Comparison of ENCODE assay signal across 11 mouse cellular contexts in the genomic region with DNA sequence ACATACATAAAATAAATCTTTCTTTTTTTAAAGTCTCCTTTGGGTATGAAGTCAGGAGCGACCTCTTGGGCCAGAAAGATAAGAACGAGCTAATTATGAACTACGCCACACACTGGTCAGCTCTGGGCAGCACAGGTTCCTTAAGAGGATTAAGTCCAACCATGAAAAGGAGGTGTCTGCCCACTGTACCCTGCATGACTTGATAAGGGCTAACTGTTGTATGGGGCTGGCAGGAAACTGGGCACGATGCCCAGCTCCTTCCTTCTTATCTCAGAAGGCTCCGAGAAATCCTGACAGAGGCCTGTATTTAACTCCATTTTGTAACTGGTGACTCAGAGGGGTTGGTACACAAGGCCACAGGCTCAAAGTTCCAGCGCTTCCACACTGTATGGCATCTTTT. TPM values are rescaled to one million over a fixed set of nuclear protein-coding genes. Genes with fewer than 3 reads are reported as not detected.
A peak's percentile ranks its signal among the peaks of the same experiment; 100 is the strongest.
DNase-seq lines count a peak whose midpoint lies in the region; ATAC-seq and TF ChIP-seq lines count a peak whose summit lies in the region.
"Had no signal": no experiment of that assay in that cellular context is flagged by ENCODE, and none has a peak within 500 bp of the region (broad histone marks: within the 10 kb centered on the region; RNA-seq: fewer than 3 reads in every experiment).

No protein-coding gene starts in this region.

- H3K4me3 ChIP-seq in liver, embryonic 14.5 days (ENCODE audit: insufficient read depth in 1 of 2, low read depth in 2 of 2, low read length in 2 of 2), result no peak overlapping the region
- H3K4me3 ChIP-seq in heart, postnatal 0 days (ENCODE audit: low read depth, low read length), result no peak overlapping the region
- peak overlapping the region; percentile 53 for H3K4me3 ChIP-seq in megakaryocyte, embryonic 14.5 days (replicated peaks)

- TF ChIP-seq EP300 in liver, embryonic 14.5 days (IDR thresholded peaks at IDR 0.05; ENCODE audit: low read depth), result no peak
- no peak for TF ChIP-seq EP300 in heart, postnatal 0 days (IDR thresholded peaks at IDR 0.05; ENCODE audit: low read depth)

- no peak overlapping the region for H3K9ac ChIP-seq in liver, embryonic 14.5 days (replicated peaks)
- H3K9ac ChIP-seq in heart, postnatal 0 days (replicated peaks; ENCODE audit: low read depth, low read length), result no peak overlapping the region

- peak; percentile 39; the same call in 1 of the 2 replicates for ATAC-seq in liver, embryonic 14.5 days (ENCODE audit: insufficient read depth)
- peak; percentile 87 for ATAC-seq in heart, postnatal 0 days (ENCODE audit: insufficient read depth, low read depth)
- no peak for ATAC-seq in inflammation-experienced regulatory T-cells, adult 6 months

- WGBS in liver, embryonic 14.5 days (ENCODE audit: insufficient replicate concordance), result 45% methylated on average over 6 of the region's 6 CpGs
- WGBS in heart, postnatal 0 days, result 16% methylated on average over 6 of the region's 6 CpGs

- TF ChIP-seq CTCF in liver, embryonic 14.5 days (IDR thresholded peaks at IDR 0.05; ENCODE audit: low read depth), result 0 out of 2 replicates have a peak, but pooled peaks have one; percentile 10
- TF ChIP-seq CTCF in heart, postnatal 0 days (IDR thresholded peaks at IDR 0.05; ENCODE audit: low read depth), result peak; percentile 45

- no peak overlapping the region for H3K4me2 ChIP-seq in liver, embryonic 14.5 days (ENCODE audit: low read depth)
- H3K4me2 ChIP-seq in heart, postnatal 0 days (ENCODE audit: low read depth, low read length), result no peak overlapping the region

- H3K27me3 ChIP-seq in liver, embryonic 14.5 days (ENCODE audit: control insufficient read depth, insufficient read depth, low read length), result peaks cover 2% of the 10 kb centered on the region; the same call in 1 of the 2 replicates
- no peaks in the 10 kb centered on the region for H3K27me3 ChIP-seq in heart, postnatal 0 days (ENCODE audit: control insufficient read depth, insufficient read depth, low read length)
- peaks cover 45% of the 10 kb centered on the region for H3K27me3 ChIP-seq in megakaryocyte, embryonic 14.5 days (replicated peaks)

- no peak overlapping the region for H3K27ac ChIP-seq in liver, embryonic 14.5 days
- H3K27ac ChIP-seq in heart, postnatal 0 days (ENCODE audit: low read depth), result 0 out of 2 replicates have a peak overlapping the region, but pooled peaks have one; percentile 74

- DNase-seq in liver, embryonic 14.5 days (ENCODE audit: low read depth in 3 of 3, low spot score in 3 of 3), result no peak
- DNase-seq in liver, result no peak
- peak; percentile 85 for DNase-seq in adrenal gland, adult 8-10 months
- peak; percentile 91 for DNase-seq in heart, postnatal 0 days (ENCODE audit: low spot score)
- DNase-seq in gastrocnemius, postnatal 10 days, result no peak
- DNase-seq in left cerebral cortex, postnatal 36 days (ENCODE audit: low spot score in 2 of 2), result no peak

- H3K9me3 ChIP-seq in liver, embryonic 14.5 days (ENCODE audit: control insufficient read depth, low read length), result no peaks in the 10 kb centered on the region
- no peaks in the 10 kb centered on the region for H3K9me3 ChIP-seq in heart, postnatal 0 days (replicated peaks; ENCODE audit: control insufficient read depth, low read length)
- H3K9me3 ChIP-seq in megakaryocyte, embryonic 14.5 days, result peaks cover 23% of the 10 kb centered on the region

- H3K36me3 ChIP-seq in liver, embryonic 14.5 days (replicated peaks; ENCODE audit: control insufficient read depth, insufficient read depth, low read depth), result no peaks in the 10 kb centered on the region
- H3K36me3 ChIP-seq in heart, postnatal 0 days (replicated peaks; ENCODE audit: control insufficient read depth, insufficient read depth, low read length), result no peaks in the 10 kb centered on the region
- no peaks in the 10 kb centered on the region for H3K36me3 ChIP-seq in megakaryocyte, embryonic 14.5 days (replicated peaks; ENCODE audit: low read length)

- intact Hi-C loops in left cerebral cortex, postnatal 36 days (cut with DNase I), result no loop called here

- H3K4me1 ChIP-seq in liver, embryonic 14.5 days (replicated peaks; ENCODE audit: control insufficient read depth in 2 of 2, insufficient read depth in 2 of 2, low read length in 1 of 2), result no peaks in the 10 kb centered on the region
- peaks cover 4% of the 10 kb centered on the region; the same call in 1 of the 2 replicates for H3K4me1 ChIP-seq in heart, postnatal 0 days (ENCODE audit: control insufficient read depth, insufficient read depth)
- peaks cover 27% of the 10 kb centered on the region for H3K4me1 ChIP-seq in megakaryocyte, embryonic 14.5 days

RNA-seq across cellular contexts. Expression of a gene that starts 6.8 kb away (rescaled TPM):
- polyA plus RNA-seq in liver, embryonic 14.5 days (2012; rRNA removed), result 0.78 and 0.93 TPM in 2 replicates
- polyA plus RNA-seq in liver, embryonic 14.5 days (2014; fragmentation: Nextera tagmentation; extraction: Ambion mirVana), result 1.2 and 2.0 TPM in 2 replicates
- 100 to 1,000 TPM in 3 of 4 experiments, 10 to 100 TPM in 1; 96.5 to 107 (median 105) TPM for total RNA-seq in adrenal gland, adult 8-10 months (2022)
- total RNA-seq in heart, postnatal 0 days (2014; rRNA removed; ENCODE audit: low replicate concordance), result 17.0 and 30.3 TPM in 2 replicates
- 20.7 TPM in 2 replicates for polyA plus RNA-seq in heart, postnatal 0 days (2015; fragmentation: Nextera tagmentation; extraction: Ambion mirVana)
- 1.3 and 5.3 TPM in 2 replicates for polyA plus RNA-seq in megakaryocyte, embryonic 14.5 days (2012; ENCODE audit: insufficient read depth, low replicate concordance)
- not detected for polyA plus RNA-seq in inflammation-experienced regulatory T-cells, adult 6 months (2017; shearing (Covaris generic))
- total RNA-seq in gastrocnemius, postnatal 10 days (2021), result 1 to 10 TPM in 1 of 2 experiments, under 1 TPM in 1; 0.26 to 1.2 TPM
- 1 to 10 TPM; 5.5 to 5.7 TPM for total RNA-seq in left cerebral cortex, postnatal 36 days (2021)

RNA-seq across cellular contexts. Expression of a gene that starts 10.5 kb away (rescaled TPM):
- polyA plus RNA-seq in liver, embryonic 14.5 days (2012; rRNA removed), result 0.13 and 0.61 TPM in 2 replicates
- polyA plus RNA-seq in liver, embryonic 14.5 days (2014; fragmentation: Nextera tagmentation; extraction: Ambion mirVana), result 0.15 and 0.22 TPM in 2 replicates
- total RNA-seq in adrenal gland, adult 8-10 months (2022), result under 1 TPM in 1 of 4 experiments, not detected in 3; 0.35 TPM
- total RNA-seq in heart, postnatal 0 days (2014; rRNA removed; ENCODE audit: low replicate concordance), result not detected in 2 replicates
- not detected in 2 replicates for polyA plus RNA-seq in heart, postnatal 0 days (2015; fragmentation: Nextera tagmentation; extraction: Ambion mirVana)
- polyA plus RNA-seq in megakaryocyte, embryonic 14.5 days (2012; ENCODE audit: insufficient read depth, low replicate concordance), result not detected in 2 replicates
- polyA plus RNA-seq in inflammation-experienced regulatory T-cells, adult 6 months (2017; shearing (Covaris generic)), result not detected
- not detected for total RNA-seq in gastrocnemius, postnatal 10 days (2021)
- not detected for total RNA-seq in left cerebral cortex, postnatal 36 days (2021)
- total RNA-seq: CH12.LX had no signal
- polyA plus RNA-seq: hindbrain, embryonic 11.5 days had no signal

RNA-seq across cellular contexts. Expression of a gene that starts 34.4 kb away (rescaled TPM):
- polyA plus RNA-seq in liver, embryonic 14.5 days (2012; rRNA removed), result 0.02 TPM in 1 of 2 replicates, not detected in the other
- polyA plus RNA-seq in liver, embryonic 14.5 days (2014; fragmentation: Nextera tagmentation; extraction: Ambion mirVana), result not detected in 2 replicates
- total RNA-seq in adrenal gland, adult 8-10 months (2022), result not detected
- not detected in 2 replicates for total RNA-seq in heart, postnatal 0 days (2014; rRNA removed; ENCODE audit: low replicate concordance)
- polyA plus RNA-seq in heart, postnatal 0 days (2015; fragmentation: Nextera tagmentation; extraction: Ambion mirVana), result not detected in 2 replicates
- not detected in 2 replicates for polyA plus RNA-seq in megakaryocyte, embryonic 14.5 days (2012; ENCODE audit: insufficient read depth, low replicate concordance)
- polyA plus RNA-seq in inflammation-experienced regulatory T-cells, adult 6 months (2017; shearing (Covaris generic)), result not detected
- not detected for total RNA-seq in gastrocnemius, postnatal 10 days (2021)
- total RNA-seq in left cerebral cortex, postnatal 36 days (2021), result not detected
- total RNA-seq: CH12.LX had no signal
- polyA plus RNA-seq: cortical plate, adult 2 months had no signal

RNA-seq across cellular contexts. Expression of a gene that starts 37.6 kb away (rescaled TPM):
- polyA plus RNA-seq in liver, embryonic 14.5 days (2012; rRNA removed), result 4.3 TPM in 2 replicates
- 10.3 and 12.3 TPM in 2 replicates for polyA plus RNA-seq in liver, embryonic 14.5 days (2014; fragmentation: Nextera tagmentation; extraction: Ambion mirVana)
- 100 to 1,000 TPM in 2 of 4 experiments, 10 to 100 TPM in 2; 97.4 to 106 (median 100) TPM for total RNA-seq in adrenal gland, adult 8-10 months (2022)
- 38.1 and 38.3 TPM in 2 replicates for total RNA-seq in heart, postnatal 0 days (2014; rRNA removed; ENCODE audit: low replicate concordance)
- 43.9 and 47.2 TPM in 2 replicates for polyA plus RNA-seq in heart, postnatal 0 days (2015; fragmentation: Nextera tagmentation; extraction: Ambion mirVana)
- polyA plus RNA-seq in megakaryocyte, embryonic 14.5 days (2012; ENCODE audit: insufficient read depth, low replicate concordance), result 17.5 and 24.3 TPM in 2 replicates
- polyA plus RNA-seq in inflammation-experienced regulatory T-cells, adult 6 months (2017; shearing (Covaris generic)), result 1 to 10 TPM; 3.2 to 5.7 (median 3.5) TPM
- total RNA-seq in gastrocnemius, postnatal 10 days (2021), result 10 to 100 TPM; 36.7 to 38.0 TPM
- 10 to 100 TPM; 57.2 to 66.1 TPM for total RNA-seq in left cerebral cortex, postnatal 36 days (2021)

RNA-seq across cellular contexts. Expression of a gene that starts 45.1 kb away (rescaled TPM):
- 5.2 TPM in 2 replicates for polyA plus RNA-seq in liver, embryonic 14.5 days (2012; rRNA removed)
- 1.4 and 2.6 TPM in 2 replicates for polyA plus RNA-seq in liver, embryonic 14.5 days (2014; fragmentation: Nextera tagmentation; extraction: Ambion mirVana)
- total RNA-seq in adrenal gland, adult 8-10 months (2022), result 10 to 100 TPM; 29.5 to 36.7 (median 34.1) TPM
- total RNA-seq in heart, postnatal 0 days (2014; rRNA removed; ENCODE audit: low replicate concordance), result 4.2 and 16.0 TPM in 2 replicates
- polyA plus RNA-seq in heart, postnatal 0 days (2015; fragmentation: Nextera tagmentation; extraction: Ambion mirVana), result 3.4 and 3.6 TPM in 2 replicates
- 3.0 and 5.3 TPM in 2 replicates for polyA plus RNA-seq in megakaryocyte, embryonic 14.5 days (2012; ENCODE audit: insufficient read depth, low replicate concordance)
- 10 to 100 TPM in 1 of 3 experiments, 1 to 10 TPM in 2; 6.1 to 14.5 (median 7.3) TPM for polyA plus RNA-seq in inflammation-experienced regulatory T-cells, adult 6 months (2017; shearing (Covaris generic))
- 10 to 100 TPM; 15.1 to 20.0 TPM for total RNA-seq in gastrocnemius, postnatal 10 days (2021)
- 1 to 10 TPM; 4.2 to 8.2 TPM for total RNA-seq in left cerebral cortex, postnatal 36 days (2021)

Comparison
In these comparisons a context has a peak if more than half of its experiments do, and no peak if none do; other contexts are left out.
1. DNase-seq: peak in adrenal gland, adult 8-10 months (single experiment) and heart, postnatal 0 days (single experiment); none in liver, embryonic 14.5 days (0 of 3), liver (single experiment), gastrocnemius, postnatal 10 days (single experiment) and left cerebral cortex, postnatal 36 days (0 of 2).